Mouse (Mus musculus) layer of hippocampus, adult 9-10 months (tissue): ENCODE results near the gene Ptms.

Source experiments
- DNase-seq: peaks from one replicate; pipeline ENCODE4 v3.0.0; 2022; ENCODE audit warnings: low spot score

The Ptms gene

DNA sequence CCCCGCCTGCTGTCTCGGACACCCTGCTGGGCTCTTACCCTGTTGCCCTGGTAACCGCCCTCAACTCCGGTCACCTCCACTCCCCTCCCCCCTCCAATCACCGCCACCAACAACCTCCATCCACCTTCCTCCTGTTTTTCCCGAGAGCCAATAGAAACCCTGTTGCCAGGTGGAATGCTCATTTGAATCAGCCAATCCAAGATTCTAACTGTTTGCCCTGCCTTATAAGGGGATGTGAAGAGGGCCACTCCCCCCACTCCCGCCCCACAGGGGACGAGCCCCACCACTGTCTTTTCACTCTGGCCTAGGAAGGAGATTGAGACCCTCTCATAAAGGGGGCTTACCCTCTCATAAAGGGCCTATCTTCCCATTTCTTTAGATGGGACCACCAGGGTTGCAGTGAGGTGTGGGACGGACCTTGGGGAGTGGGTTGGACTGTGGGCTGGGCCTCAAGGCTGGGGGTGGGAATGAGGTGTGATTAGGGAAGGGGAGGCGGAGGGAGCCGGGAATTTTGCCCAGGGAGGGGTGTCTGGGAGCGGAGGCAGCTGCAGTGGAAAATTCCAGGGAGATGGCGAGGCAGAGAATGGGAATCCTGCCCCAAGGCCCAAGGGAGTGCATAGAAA, at the start of gene Ptms:
Gene Ptms (minus strand): TSS at position 409 of the 623 bp plus-strand sequence.
- peak; percentile 88 for DNase-seq

DNA sequence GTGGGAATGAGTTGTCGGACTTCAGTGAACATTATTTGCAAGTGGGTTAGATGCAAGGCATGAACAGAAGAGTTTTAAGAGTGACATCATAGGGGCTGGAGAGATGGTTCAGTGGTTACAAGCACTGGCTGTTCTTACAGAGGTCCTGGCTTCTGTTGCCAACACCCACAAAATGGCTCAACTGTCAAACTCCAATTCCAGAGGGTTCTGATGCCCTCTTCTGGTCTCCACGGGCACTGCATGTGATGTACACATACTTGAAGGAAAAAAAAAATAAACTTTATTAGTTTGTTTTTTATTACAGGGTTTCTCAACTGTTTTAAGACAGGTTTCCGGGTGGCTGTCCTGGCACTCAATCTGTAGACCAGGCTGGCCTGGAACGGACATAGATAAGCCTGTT, 47.9 kb upstream of the Ptms start:
- DNase-seq: no peak

- DNase-seq: no peak
Measured at GRCm38 (mm10) chr6:124966466-124967118, 46.7 kb upstream of the Ptms start.

GRCm38 (mm10) chr6:124965747-124966146, 45.8 kb upstream of the Ptms start:
- DNase-seq: no peak

GRCm38 (mm10) chr6:124965088-124965719, 45.3 kb upstream of the Ptms start, which contains the start of gene Cops7a:
Gene Cops7a, minus strand, starts transcription at chr6:124965538.
- DNase-seq: peak; percentile 79

GRCm38 (mm10) chr6:124964638-124965037, 44.7 kb upstream of the Ptms start:
- DNase-seq: no peak

GRCm38 (mm10) chr6:124961021-124961420, 41.1 kb upstream of the Ptms start:
- no peak for DNase-seq

GRCm38 (mm10) chr6:124959960-124960359, 40.1 kb upstream of the Ptms start:
- DNase-seq: no peak

- DNase-seq: no peak
Measured at GRCm38 (mm10) chr6:124958127-124958526, 38.2 kb upstream of the Ptms start.

- no peak for DNase-seq
Measured at GRCm38 (mm10) chr6:124955212-124955611, 35.3 kb upstream of the Ptms start.

- no peak for DNase-seq
Measured at GRCm38 (mm10) chr6:124953991-124954715, 34.2 kb upstream of the Ptms start.

DNA sequence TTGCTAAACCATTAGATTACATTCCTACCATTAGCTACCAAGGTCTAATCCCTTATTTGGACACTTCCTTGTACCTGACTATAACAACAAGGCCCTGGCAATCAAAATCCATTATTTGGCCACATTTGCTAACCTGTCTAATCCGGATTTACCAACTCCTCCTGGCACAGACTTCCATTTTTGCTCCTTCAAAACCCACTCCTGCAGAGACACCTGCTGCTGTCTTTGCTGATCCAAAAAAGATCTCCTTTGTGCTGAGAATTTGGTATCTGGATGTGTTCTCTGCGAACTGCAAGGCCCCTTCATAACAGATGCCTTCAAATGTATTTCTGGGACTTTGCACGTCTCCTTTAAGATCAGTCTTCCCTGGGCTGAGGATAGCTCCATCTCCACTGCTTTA, 23.6 kb upstream of the Ptms start:
- no peak for DNase-seq

DNA sequence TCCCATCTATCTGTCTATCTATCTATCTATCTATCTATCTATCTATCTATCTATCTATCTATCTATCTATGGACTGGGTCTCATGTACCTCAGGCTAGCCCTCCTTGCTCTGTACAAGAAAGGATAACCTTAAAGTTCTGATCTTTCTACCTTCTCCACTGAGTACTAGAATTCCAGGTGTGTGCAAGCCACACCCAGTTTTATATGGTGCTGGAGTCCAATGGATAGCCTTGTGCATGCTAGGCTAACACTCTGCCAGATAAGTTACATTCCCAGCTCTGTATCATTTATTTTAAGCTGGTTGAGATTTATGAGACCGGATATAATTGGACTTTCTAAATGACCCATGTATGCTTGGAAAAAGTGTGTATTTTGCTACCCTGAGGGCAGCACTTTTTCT, 21.8 kb upstream of the Ptms start:
- DNase-seq: no peak

GRCm38 (mm10) chr6:124938554-124938953, 18.7 kb upstream of the Ptms start:
- no peak for DNase-seq

DNA sequence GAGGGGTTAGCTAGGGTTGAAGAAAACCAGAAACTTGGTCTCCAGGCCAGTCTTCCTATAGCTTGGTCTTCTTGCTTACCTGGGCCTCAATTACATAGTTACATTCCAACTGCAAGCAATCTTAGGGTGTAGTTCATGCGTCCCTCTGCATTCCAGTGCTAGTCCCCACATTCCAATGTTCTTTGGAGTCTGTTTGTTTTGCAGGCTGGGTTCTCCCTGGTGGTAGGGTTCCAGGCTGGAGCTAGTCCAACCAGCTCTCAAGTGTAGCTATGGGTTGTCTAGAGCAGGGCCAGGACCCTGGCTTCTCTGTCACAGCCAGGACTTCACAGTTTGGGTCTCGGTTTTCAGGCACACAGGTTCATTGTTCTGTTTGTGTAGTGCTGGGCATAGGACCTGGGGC, 17.6 kb upstream of the Ptms start:
- no peak for DNase-seq

DNA sequence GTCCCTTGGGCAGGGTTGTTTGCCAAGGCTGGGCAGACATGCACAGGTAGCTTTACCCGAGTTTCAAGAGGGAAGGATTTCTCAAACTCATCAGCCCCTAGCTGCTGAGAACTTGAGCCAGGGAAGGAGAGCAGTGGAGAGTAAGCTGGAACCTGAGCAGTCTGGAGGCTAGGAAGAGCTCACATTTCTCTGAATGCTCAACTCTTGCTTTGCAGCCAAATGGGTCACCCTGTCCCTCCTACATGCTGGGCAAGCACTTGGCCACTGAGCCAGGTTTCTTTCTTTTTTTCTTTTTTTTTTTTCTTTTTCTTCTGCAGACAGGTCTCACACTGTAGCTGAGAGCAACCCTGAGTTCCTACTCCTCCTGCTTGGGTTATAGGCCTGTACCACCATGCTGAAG, 16.8 kb upstream of the Ptms start:
- DNase-seq: no peak

- no peak for DNase-seq
Measured at GRCm38 (mm10) chr6:124934670-124935069, 14.8 kb upstream of the Ptms start.

DNA sequence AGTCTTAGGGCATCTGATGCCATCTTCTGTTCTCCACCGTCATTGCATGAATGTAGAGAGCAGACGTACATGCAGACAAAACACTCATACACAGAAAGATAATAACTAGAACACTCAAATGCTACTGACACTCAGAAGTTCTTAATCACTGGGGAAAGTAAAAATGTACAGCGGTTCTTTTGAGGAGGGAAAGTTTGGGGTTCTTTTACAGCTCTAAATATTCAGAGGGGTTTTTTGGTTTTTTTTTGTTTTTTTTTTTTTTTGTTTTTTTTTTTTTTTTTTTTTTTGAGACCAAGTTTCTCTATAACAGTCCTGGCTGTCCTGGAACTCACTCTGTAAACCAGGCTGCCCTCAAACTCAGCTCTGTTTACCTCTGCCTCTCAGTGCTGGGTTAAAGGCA, 13.2 kb upstream of the Ptms start:
- DNase-seq: no peak

DNA sequence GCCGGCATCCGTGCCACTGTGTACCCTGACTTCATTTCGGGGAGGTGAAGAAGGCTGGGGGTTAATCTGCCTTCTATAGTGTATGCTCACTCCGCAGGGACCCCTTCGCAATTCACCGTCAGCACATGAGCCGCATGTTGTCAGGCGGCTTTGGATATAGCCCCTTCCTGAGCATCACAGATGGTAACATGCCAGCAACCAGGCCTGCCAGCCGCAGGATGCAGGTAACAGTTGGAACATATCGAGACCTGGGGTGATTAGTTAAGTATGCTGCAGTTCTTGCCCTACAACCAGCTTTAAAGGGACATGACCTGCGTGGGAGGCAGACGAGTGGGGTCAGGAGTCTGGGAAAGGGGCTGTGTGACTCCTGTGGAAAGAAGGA, 12.4 kb upstream of the Ptms start:
- DNase-seq: no peak

GRCm38 (mm10) chr6:124931525-124932313, 11.8 kb upstream of the Ptms start:
- DNase-seq: no peak

GRCm38 (mm10) chr6:124930754-124931524, 11.0 kb upstream of the Ptms start, which contains the start of gene Mlf2:
Gene Mlf2, plus strand, starts transcription at chr6:124931386.
- DNase-seq: peak; percentile 97
